Mouse (Mus musculus): ENCODE results near the gene Rcn2.
"Not testable (repeated sequence)": the region's sequence is repeated elsewhere in the genome, so short reads cannot be mapped to it uniquely, and the experiment has no call there.

Rcn2 gene

GRCm38 (mm10) chr9:56041372-56042180 lies at the start of gene Rcn2:
TSS of gene Rcn2 (plus strand) at chr9:56041845.
- DNase-seq (ENCODE audit: low spot score in 2 of 2): peak; percentile 95

DNA sequence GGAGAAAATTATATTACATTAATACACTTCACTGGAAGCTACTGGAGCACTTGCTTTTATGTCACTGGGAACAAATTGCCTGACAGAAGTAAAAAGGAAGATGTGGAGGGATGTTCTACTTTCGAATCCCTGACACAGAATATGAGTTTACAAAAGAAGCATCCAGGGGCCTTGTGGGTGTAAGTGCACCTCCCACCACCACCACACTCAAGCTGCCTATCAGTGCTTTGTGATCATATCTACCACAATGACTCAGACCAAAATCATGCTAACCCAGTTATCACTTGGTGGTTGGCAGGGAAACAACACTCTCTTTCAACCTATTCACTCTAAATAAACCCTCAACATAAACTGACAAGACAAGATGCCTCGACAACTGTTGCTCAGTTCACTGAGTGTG lies 37.0 kb upstream of the Rcn2 start:
- not testable (repeated sequence) for DNase-seq (ENCODE audit: low spot score in 2 of 2)

DNA sequence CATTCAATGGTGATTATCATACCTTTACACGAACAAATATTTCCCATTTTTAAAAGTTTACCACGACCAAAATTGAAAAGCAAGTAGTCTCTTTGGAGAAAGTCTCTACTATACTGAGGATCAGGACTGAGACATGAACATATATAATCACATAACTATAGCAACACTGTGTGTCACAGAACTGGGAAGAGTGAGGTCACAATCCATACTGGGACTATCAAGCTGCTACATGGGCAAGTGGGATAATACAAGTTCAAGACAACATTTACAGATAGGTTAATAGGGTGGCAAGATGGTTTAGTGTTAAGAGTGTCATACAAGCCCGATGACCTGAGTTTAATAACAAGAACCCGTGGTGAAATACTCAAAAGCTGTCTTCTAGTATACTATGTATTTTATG lies 31.2 kb upstream of the Rcn2 start, which contains the start of gene 4930563M21Rik:
TSS of gene 4930563M21Rik (minus strand) at position 101 of the 400 bp plus-strand sequence.
- DNase-seq (ENCODE audit: low spot score in 2 of 2): no peak

DNA sequence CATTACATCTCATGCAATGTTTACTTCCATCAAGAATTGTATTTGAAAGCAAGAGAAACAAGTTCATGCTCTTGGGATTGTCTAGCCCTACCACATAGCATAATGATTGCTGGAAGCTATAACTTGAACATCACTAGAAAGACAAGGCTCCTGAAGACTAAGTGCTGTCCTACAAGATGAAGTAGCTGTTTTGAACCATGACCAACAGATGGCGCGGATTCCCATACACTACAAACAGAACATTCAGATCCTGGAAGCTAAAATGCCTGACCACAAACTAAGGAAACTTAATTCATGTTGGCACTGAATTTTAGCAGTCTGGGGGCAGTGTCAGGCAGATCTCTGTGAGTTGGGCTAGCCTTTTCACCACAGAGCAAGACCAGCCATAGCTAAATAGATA lies 16.9 kb upstream of the Rcn2 start:
- DNase-seq (ENCODE audit: low spot score in 2 of 2): no peak

DNA sequence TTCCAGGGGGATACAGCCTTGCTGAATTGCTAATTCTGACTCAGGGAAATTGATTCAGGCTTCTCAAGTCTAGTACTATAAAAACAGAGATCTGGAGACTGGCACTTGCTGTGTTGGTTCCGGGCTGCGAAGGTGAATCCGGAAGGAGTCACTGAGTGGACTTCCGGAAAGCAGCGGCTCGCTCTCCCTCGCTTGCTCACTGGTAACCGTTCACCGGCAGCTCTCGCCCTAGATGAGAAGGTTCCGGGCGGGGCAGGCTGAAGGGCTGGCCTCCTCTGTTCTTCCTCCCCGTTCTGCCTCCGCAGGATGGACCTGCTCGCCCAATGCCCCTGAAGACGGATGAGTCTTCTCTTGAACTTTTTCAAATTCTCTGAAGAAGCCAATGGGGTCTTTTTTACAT lies 14.4 kb upstream of the Rcn2 start:
- DNase-seq (ENCODE audit: low spot score in 2 of 2): no peak

- DNase-seq (ENCODE audit: low spot score in 2 of 2): no peak
Measured at GRCm38 (mm10) chr9:56032219-56032618, 9.4 kb upstream of the Rcn2 start.

DNA sequence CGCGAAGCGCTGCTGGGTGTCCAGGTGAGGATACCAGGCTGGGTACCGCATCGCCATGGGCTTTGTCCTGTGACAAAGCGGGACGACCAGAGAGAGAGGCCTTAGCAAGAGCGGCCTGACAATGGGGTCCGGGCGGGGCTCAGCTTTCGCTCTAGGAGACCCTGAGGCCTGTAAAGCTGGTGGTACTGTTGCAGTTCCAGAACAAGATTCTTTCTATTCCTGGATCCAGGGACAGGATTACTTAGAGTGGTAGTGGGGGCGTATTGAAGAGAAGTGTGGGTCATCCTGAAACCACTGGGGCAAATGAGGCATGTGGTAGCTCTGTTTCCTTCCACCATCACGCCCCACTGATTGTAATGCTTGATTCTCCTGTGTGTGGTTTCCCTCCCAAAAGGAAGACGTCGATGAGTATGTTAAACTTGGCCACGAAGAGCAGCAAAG lies 556 bp downstream of the Rcn2 start:
- no peak for DNase-seq (ENCODE audit: low spot score in 2 of 2)

GRCm38 (mm10) chr9:56053796-56054195 lies 12.2 kb downstream of the Rcn2 start:
- no peak for DNase-seq (ENCODE audit: low spot score in 2 of 2)

GRCm38 (mm10) chr9:56056147-56056546 lies 14.5 kb downstream of the Rcn2 start:
- no peak for DNase-seq (ENCODE audit: low spot score in 2 of 2)

DNA sequence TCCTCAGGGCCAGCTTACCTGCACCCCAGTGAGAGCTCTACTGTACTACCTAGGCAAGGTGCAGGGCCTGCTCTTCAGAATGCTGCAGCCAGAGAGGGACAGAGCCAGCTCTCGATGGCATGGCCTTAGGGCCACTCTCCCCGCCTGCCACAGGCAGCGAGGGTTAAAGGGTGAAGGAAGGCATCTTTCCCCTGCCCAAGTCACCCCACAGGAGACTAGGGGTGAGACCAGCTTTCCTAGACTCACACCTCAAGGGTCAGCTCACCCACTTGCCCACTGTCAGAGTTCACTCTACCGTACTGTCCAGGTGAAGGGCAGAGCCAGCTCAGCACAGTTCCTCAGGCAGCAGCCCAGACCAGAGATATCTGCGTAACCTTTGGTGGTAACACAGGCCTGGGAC lies 20.7 kb downstream of the Rcn2 start:
- DNase-seq (ENCODE audit: low spot score in 2 of 2): no peak

DNA sequence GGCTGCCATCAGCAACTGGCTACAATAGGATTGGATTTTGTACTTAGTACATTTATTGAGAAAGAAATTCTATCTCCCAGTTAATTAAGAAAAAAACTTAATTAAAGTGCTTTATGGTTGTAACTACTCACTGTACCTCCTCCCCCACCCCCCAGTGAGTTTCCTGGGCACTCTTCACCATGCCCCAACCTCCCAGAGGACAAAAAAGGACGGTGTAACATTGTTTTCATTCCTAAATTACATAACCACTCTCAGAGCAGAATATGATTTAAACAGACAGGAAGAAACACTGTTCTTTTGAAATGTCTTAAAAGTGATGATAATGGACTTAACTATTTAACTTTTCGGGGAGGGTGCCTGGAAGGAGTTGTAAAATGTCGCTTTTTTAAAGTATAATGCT lies 23.4 kb downstream of the Rcn2 start:
- DNase-seq (ENCODE audit: low spot score in 2 of 2): peak; percentile 14 to 26

- DNase-seq (ENCODE audit: low spot score in 2 of 2): no peak
Measured at GRCm38 (mm10) chr9:56067964-56068363, 26.3 kb downstream of the Rcn2 start.

DNA sequence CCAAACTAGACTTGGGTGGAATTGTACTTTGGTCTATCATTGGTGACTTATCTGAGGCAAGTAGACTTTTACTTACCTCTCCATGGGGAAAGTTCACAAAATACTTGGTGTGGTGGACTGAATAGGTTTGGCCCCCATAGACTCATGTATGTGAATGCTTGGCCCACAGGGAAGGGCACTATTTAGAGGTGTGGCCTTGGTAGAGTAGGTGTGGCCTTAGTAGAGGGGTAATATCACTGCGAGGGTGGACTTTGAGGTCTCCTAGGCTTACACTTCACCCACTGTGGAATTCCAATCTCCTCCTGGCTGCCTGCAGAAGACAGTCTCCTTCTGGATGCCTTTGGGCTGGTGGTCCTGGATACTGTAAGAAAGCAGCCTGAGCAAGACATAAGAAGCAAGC lies 27.0 kb downstream of the Rcn2 start:
- DNase-seq (ENCODE audit: low spot score in 2 of 2): no peak

DNA sequence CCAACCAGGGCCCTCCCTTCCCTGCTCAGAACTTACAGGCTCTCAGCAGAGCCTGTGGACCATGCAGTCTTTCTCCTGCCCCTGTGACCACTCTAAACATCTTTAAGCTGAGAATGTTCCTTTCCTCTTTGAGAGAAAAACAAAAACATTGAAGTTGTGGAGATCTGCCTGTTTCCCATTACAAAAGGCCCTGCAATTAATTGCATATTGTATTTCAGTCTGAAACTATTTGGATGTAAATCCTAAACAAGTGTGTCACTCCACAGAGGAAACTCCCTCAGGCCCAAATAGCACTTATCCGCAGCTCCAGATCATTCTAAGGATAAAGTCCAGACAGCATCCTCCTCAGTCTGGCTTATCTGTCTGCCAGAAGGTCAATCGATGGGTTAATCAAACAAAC lies 31.2 kb downstream of the Rcn2 start:
- DNase-seq (ENCODE audit: low spot score in 2 of 2): no peak

DNA sequence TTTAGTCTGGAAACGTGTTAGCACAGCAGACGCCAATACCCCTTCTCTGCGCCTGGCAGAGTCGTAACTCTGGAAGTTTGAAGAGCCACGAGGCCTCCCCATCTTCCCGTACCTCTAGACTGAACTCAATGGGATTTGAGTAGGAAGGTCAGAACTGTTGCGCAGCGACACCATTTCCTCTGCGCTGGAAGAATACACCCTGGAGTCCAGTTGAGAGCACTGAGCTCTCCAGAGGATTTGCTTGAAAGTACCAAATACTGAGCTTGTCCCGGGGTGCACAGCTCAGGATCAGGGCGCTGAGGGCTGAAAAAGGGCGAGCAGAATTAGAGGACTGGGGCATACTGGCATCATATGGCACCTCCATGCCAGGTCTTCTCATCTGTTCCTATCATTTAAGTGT lies 33.2 kb downstream of the Rcn2 start:
- peak in 1 of 2 experiments; percentile 25 for DNase-seq (ENCODE audit: low spot score in 2 of 2)

DNA sequence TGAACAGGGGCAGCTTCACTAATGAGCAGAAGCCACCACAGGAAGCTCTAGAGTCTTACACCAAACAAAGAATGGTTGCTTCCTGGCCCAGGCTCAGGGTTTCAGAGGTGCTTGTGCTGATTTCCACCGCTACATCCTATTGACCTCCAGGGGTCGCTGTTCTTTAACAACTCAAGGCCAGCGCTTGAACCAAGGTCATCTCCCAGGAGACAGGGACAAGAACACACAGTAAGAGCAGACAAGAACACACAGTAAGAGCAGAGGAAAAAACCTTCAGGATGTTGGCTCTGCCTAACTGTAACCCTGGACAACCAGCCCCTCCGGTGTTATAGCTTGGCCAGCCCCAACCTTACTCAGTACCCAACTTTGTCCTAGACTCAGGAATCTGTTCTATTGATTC lies 33.6 kb downstream of the Rcn2 start:
- peak; percentile 84 to 85 for DNase-seq (ENCODE audit: low spot score in 2 of 2)

DNA sequence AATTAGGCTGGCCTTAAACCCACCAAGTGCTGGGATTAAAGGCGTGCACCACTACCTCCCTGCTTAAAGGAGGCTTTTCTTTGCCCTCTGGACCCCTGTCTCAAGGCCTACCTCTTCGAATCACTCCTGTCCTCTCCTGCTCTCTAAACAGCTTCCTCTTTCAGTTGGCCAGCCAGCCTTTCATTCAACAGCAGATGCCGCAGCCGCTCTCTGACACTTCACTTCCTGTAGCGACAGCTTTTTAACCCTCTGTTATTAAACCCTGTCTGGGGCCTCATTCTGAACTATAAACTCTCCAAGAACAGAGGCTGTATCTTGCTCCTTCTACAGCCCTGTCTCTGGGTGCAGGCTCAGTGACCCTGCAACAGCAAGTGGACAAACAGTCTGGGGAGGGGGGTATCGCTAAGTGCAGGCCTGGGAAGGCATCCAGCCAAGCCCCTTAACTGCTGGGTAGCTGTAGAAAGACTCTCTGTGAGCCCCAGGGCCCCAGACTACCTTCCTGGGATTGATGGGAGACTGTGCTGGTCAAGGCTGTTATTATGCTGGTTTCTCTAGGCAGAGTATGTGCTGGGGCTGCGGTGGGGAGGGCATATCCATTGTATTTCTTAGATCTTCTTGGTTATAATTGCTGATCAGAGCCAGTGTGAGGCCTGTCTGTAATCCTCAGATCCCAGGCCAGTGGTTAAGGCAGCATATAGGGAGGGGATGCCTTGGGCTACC lies 34.4 kb downstream of the Rcn2 start:
- peak; percentile 29 to 54 for DNase-seq (ENCODE audit: low spot score in 2 of 2)

DNA sequence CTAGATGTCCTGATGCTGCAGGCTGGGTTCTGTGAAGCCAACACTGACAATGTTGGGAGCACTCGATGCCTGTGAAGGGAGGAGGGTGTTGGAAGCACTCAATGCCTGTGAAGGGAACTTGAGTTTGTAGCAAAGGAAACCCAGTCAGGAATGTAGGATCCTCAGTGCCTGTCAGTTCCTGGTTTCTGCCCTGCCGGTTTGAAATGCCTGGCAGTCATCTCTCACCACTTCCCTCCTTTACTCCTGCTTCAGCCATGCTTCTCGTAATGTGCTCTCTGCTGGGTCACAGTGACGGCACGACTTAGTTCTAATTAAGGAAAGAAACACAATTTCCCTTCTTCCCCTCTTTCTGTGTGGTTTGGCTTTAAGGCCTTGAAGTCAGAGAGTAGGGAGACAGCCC lies 37.9 kb downstream of the Rcn2 start:
- no peak for DNase-seq (ENCODE audit: low spot score in 2 of 2)

- no peak for DNase-seq (ENCODE audit: low spot score in 2 of 2)
Measured at GRCm38 (mm10) chr9:56086524-56086923, 44.9 kb downstream of the Rcn2 start.

- peak; percentile 70 to 78 for DNase-seq (ENCODE audit: low spot score in 2 of 2)
Measured at GRCm38 (mm10) chr9:56089778-56090520, 48.3 kb downstream of the Rcn2 start, which contains the start of gene Pstpip1. TSS of gene Pstpip1 (plus strand) at chr9:56089962.

DNA sequence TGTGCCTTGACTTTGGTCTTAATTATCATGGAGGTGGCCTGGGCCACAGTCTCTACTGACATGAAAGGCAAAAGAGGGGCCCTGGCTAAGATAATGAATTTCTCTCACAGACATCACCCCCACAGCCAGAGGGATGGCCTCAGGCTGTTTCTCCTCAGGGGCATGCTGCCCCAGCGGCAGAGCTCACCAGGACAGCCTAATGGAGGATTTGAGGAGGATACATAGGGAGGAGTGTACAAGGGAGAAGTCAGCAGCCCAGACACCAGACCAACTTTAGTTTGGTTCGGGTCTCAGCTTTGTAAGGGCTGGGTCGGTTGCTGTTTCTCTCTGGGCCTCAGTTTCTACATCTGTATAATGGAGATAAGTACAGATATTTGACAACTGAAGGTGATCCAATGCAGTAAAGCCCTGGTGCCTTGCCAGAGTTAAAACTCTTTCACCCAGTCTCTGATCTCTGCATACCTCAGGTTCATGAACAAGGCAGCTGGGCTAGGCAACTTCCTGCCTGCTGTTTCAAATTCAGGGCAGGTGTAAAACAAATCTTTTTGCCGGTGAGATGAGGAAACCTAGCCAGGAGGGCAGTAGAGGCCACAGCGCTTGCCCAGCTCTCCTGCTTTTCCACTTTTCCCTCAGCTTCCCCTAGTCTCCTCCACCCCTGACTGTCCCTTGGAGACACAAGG lies 49.0 kb downstream of the Rcn2 start:
- no peak for DNase-seq (ENCODE audit: low spot score in 2 of 2)

GRCm38 (mm10) chr9:56092102-56092501 lies 50.5 kb downstream of the Rcn2 start:
- no peak for DNase-seq (ENCODE audit: low spot score in 2 of 2)

All from heart, adult 9 months (tissue).